Comparison of ENCODE assay signal across 22 mouse cellular contexts in genomic region chr6:50961592-50961991, GRCm38 (mm10).
A peak's percentile ranks its signal among the peaks of the same experiment; 100 is the strongest.
DNase-seq lines count a peak whose midpoint lies in the region; ATAC-seq and TF ChIP-seq lines count a peak whose summit lies in the region.
"Had no signal": no experiment of that assay in that cellular context is flagged by ENCODE, and none has a peak within 500 bp of the region (broad histone marks: within the 10 kb centered on the region; RNA-seq: fewer than 3 reads in every experiment).

No protein-coding gene starts in this region.

- H3K4me3 ChIP-seq in forebrain, embryonic 11.5 days (ENCODE audit: low read depth, low read length) = no peak overlapping the region
- H3K4me3 ChIP-seq in forebrain, postnatal 0 days (ENCODE audit: low read depth, low read length) = no peak overlapping the region
- no peak overlapping the region for H3K4me3 ChIP-seq in layer of hippocampus, adult 2 months
- no peak overlapping the region for H3K4me3 ChIP-seq in embryonic facial prominence, embryonic 12.5 days
- H3K4me3 ChIP-seq: heart, embryonic 13.5 days; hindbrain, embryonic 12.5 days had no signal

- no peak overlapping the region for H3K27ac ChIP-seq in forebrain, embryonic 11.5 days (ENCODE audit: low read depth, low read length)
- no peak overlapping the region for H3K27ac ChIP-seq in forebrain, postnatal 0 days (ENCODE audit: low read depth, low read length)
- peak overlapping the region; percentile 76 for H3K27ac ChIP-seq in layer of hippocampus, adult 2 months
- peak overlapping the region; percentile 75 for H3K27ac ChIP-seq in embryonic facial prominence, embryonic 12.5 days
- H3K27ac ChIP-seq: hindbrain, embryonic 12.5 days; hindbrain, postnatal 0 days had no signal

- H3K9ac ChIP-seq in forebrain, embryonic 11.5 days (ENCODE audit: low read length) = no peak overlapping the region
- H3K9ac ChIP-seq in forebrain, postnatal 0 days = no peak overlapping the region
- H3K9ac ChIP-seq in embryonic facial prominence, embryonic 12.5 days = no peak overlapping the region
- H3K9ac ChIP-seq: heart, embryonic 13.5 days; hindbrain, embryonic 12.5 days had no signal

- H3K36me3 ChIP-seq in forebrain, embryonic 11.5 days (ENCODE audit: control insufficient read depth, insufficient read depth, low read length) = no peaks in the 10 kb centered on the region
- no peaks in the 10 kb centered on the region for H3K36me3 ChIP-seq in forebrain, postnatal 0 days (ENCODE audit: insufficient read depth)
- H3K36me3 ChIP-seq in embryonic facial prominence, embryonic 12.5 days = no peaks in the 10 kb centered on the region
- H3K36me3 ChIP-seq: G1E; heart, embryonic 13.5 days; hindbrain, embryonic 12.5 days had no signal

- H3K27me3 ChIP-seq in forebrain, embryonic 11.5 days (ENCODE audit: control insufficient read depth, insufficient read depth, low read length) = no peaks in the 10 kb centered on the region
- no peaks in the 10 kb centered on the region for H3K27me3 ChIP-seq in forebrain, postnatal 0 days (ENCODE audit: insufficient read depth, low read length)
- no peaks in the 10 kb centered on the region for H3K27me3 ChIP-seq in embryonic facial prominence, embryonic 12.5 days
- H3K27me3 ChIP-seq: heart, embryonic 13.5 days; hindbrain, embryonic 12.5 days had no signal

- ATAC-seq in forebrain, embryonic 11.5 days (replicated peaks; ENCODE audit: low FRiP score) = no peak
- ATAC-seq in forebrain, postnatal 0 days = no peak
- ATAC-seq in embryonic facial prominence, embryonic 12.5 days (ENCODE audit: insufficient number of reproducible peaks, insufficient read depth, low FRiP score, low TSS enrichment) = no peak
- no peak for ATAC-seq in megakaryocyte progenitor cell, adult 5-6 weeks (replicated peaks; ENCODE audit: poor library complexity)
- no peak for ATAC-seq in activated CD4-positive, CD25-positive, alpha-beta regulatory T cell, adult 4 months
- ATAC-seq: CD4-positive, CD25-positive, alpha-beta regulatory T cell, adult 4 months; forebrain, embryonic 14.5 days; hindbrain, postnatal 0 days had no signal

- 84% methylated on average over 6 of the region's 6 CpGs for WGBS in forebrain, embryonic 11.5 days
- 61% methylated on average over 6 of the region's 6 CpGs for whole genome bisulfite sequencing in forebrain, postnatal 0 days
- WGBS in embryonic facial prominence, embryonic 12.5 days = 67% methylated on average over 6 of the region's 6 CpGs

- no peak overlapping the region for H3K4me2 ChIP-seq in forebrain, embryonic 11.5 days (ENCODE audit: low read depth, low read length, severe bottlenecking)
- H3K4me2 ChIP-seq in forebrain, postnatal 0 days (ENCODE audit: low read depth) = no peak overlapping the region
- no peak overlapping the region for H3K4me2 ChIP-seq in embryonic facial prominence, embryonic 12.5 days (replicated peaks)
- H3K4me2 ChIP-seq: heart, embryonic 13.5 days; hindbrain, embryonic 12.5 days had no signal

- no peaks in the 10 kb centered on the region for H3K4me1 ChIP-seq in forebrain, embryonic 11.5 days (replicated peaks; ENCODE audit: control insufficient read depth, insufficient read depth, low read length)
- H3K4me1 ChIP-seq in forebrain, postnatal 0 days (ENCODE audit: insufficient read depth) = no peaks in the 10 kb centered on the region
- H3K4me1 ChIP-seq in embryonic facial prominence, embryonic 12.5 days = peaks cover 9% of the 10 kb centered on the region; the same call in 1 of the 2 replicates
- H3K4me1 ChIP-seq: heart, embryonic 13.5 days; hindbrain, embryonic 12.5 days had no signal

- DNase-seq in forebrain, embryonic 11.5 days (ENCODE audit: low spot score) = peak; percentile 21
- no peak for DNase-seq in forebrain, postnatal 0 days
- no peak for DNase-seq in layer of hippocampus, adult 2 months (ENCODE audit: low spot score in 2 of 2)
- no peak for DNase-seq in layer of hippocampus, postnatal 36 days
- DNase-seq: adrenal gland, adult 2 months; adrenal gland, postnatal 25 days; B cell, adult 2 months; cerebellum, adult 18-20 months; cerebellum, adult 9-11 months; cerebellum, postnatal 36 days; gastrocnemius, postnatal 14 days; heart, postnatal 36 days; kidney, adult 11 months had no signal

- no peak for TF ChIP-seq CTCF in forebrain, postnatal 0 days (IDR thresholded peaks at IDR 0.05; ENCODE audit: low read depth)
- no peak for TF ChIP-seq CTCF in layer of hippocampus, adult 2 months (conservative IDR thresholded peaks at IDR 0.05)

- H3K9me3 ChIP-seq in forebrain, embryonic 11.5 days (ENCODE audit: control insufficient read depth, low read length) = no peaks in the 10 kb centered on the region
- H3K9me3 ChIP-seq in forebrain, postnatal 0 days (ENCODE audit: low read length) = no peaks in the 10 kb centered on the region
- H3K9me3 ChIP-seq in embryonic facial prominence, embryonic 12.5 days = no peaks in the 10 kb centered on the region
- H3K9me3 ChIP-seq: G1E; heart, embryonic 13.5 days; hindbrain, embryonic 12.5 days had no signal

Comparison
In these comparisons a context has a peak if more than half of its experiments do, and no peak if none do; other contexts are left out.
1. H3K27ac ChIP-seq: peak in layer of hippocampus, adult 2 months (single experiment) and embryonic facial prominence, embryonic 12.5 days (single experiment); none in forebrain, embryonic 11.5 days (single experiment) and forebrain, postnatal 0 days (single experiment).